Comparison of ENCODE assay signal across 16 mouse cellular contexts in the genomic region with DNA sequence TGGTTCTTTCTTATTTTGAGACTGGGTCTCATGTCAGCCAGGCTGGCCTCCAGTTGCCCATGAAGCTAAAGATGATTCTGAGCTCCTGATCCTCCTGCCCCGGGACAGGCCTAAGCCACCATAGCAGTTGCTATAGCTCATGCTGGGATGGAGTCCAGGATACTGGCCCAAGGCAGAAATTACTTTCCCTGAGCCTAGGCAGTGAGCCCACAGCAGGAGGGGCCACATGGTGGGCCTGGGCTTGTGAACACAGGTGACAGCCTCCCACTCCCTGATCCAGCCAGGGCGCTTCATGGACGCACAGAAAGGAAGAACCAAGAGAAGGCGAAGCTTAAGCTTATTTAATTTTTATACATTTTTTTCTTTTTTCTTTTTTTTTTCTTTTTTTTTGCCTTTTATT. TPM values are rescaled to one million over a fixed set of nuclear protein-coding genes. Genes with fewer than 3 reads are reported as not detected.
A peak's percentile ranks its signal among the peaks of the same experiment; 100 is the strongest.
DNase-seq lines count a peak whose midpoint lies in the region; ATAC-seq and TF ChIP-seq lines count a peak whose summit lies in the region.
"Had no signal": no experiment of that assay in that cellular context is flagged by ENCODE, and none has a peak within 500 bp of the region (broad histone marks: within the 10 kb centered on the region; RNA-seq: fewer than 3 reads in every experiment).

No protein-coding gene starts in this region.

- H3K4me1 ChIP-seq in hindbrain, embryonic 15.5 days (replicated peaks): peaks cover 38% of the 10 kb centered on the region
- H3K4me1 ChIP-seq in hindbrain, embryonic 13.5 days (replicated peaks): peaks cover 60% of the 10 kb centered on the region
- peaks cover 57% of the 10 kb centered on the region for H3K4me1 ChIP-seq in midbrain, embryonic 10.5 days
- H3K4me1 ChIP-seq in midbrain, postnatal 0 days (ENCODE audit: insufficient read depth, low read length): no peaks in the 10 kb centered on the region
- peaks cover 40% of the 10 kb centered on the region for H3K4me1 ChIP-seq in neural tube, embryonic 15.5 days

- peak overlapping the region; percentile 51; the same call in 1 of the 2 replicates for H3K27ac ChIP-seq in hindbrain, embryonic 15.5 days (replicated peaks)
- H3K27ac ChIP-seq in hindbrain, embryonic 13.5 days: no peak overlapping the region
- 0 out of 2 replicates have a peak overlapping the region, but pooled peaks have one; percentile 28 for H3K27ac ChIP-seq in midbrain, embryonic 10.5 days (replicated peaks)
- no peak overlapping the region for H3K27ac ChIP-seq in midbrain, postnatal 0 days (ENCODE audit: low read depth, low read length)
- peak overlapping the region; percentile 48 for H3K27ac ChIP-seq in neural tube, embryonic 15.5 days (replicated peaks)
- H3K27ac ChIP-seq: heart, adult 2 months; heart, embryonic 13.5 days; hindbrain, embryonic 14.5 days; midbrain, embryonic 12.5 days had no signal

- H3K4me3 ChIP-seq in hindbrain, embryonic 15.5 days: no peak overlapping the region
- no peak overlapping the region for H3K4me3 ChIP-seq in hindbrain, embryonic 13.5 days
- H3K4me3 ChIP-seq in midbrain, embryonic 10.5 days: no peak overlapping the region
- no peak overlapping the region for H3K4me3 ChIP-seq in midbrain, postnatal 0 days (ENCODE audit: low read depth, low read length)
- no peak overlapping the region for H3K4me3 ChIP-seq in neural tube, embryonic 15.5 days (replicated peaks)
- H3K4me3 ChIP-seq: heart, adult 2 months; heart, embryonic 13.5 days; midbrain, embryonic 12.5 days; myocyte had no signal

- H3K9ac ChIP-seq in hindbrain, embryonic 15.5 days: no peak overlapping the region
- no peak overlapping the region for H3K9ac ChIP-seq in hindbrain, embryonic 13.5 days
- H3K9ac ChIP-seq in midbrain, postnatal 0 days (replicated peaks; ENCODE audit: low read length, poor library complexity, severe bottlenecking): no peak overlapping the region; the same call in 1 of the 2 replicates
- H3K9ac ChIP-seq in neural tube, embryonic 15.5 days (replicated peaks): no peak overlapping the region
- H3K9ac ChIP-seq: hindbrain, embryonic 14.5 days; liver, postnatal 0 days had no signal

- DNase-seq in cerebellum, postnatal 25 days: peak; percentile 33 to 58
- DNase-seq in cerebellum, adult 11 months: no peak
- no peak for DNase-seq in midbrain, embryonic 10.5 days (ENCODE audit: low spot score)
- no peak for DNase-seq in midbrain, postnatal 0 days (ENCODE audit: low spot score)

- no peaks in the 10 kb centered on the region for H3K9me3 ChIP-seq in hindbrain, embryonic 15.5 days
- no peaks in the 10 kb centered on the region for H3K9me3 ChIP-seq in hindbrain, embryonic 13.5 days
- no peaks in the 10 kb centered on the region for H3K9me3 ChIP-seq in midbrain, embryonic 10.5 days (replicated peaks)
- H3K9me3 ChIP-seq in midbrain, postnatal 0 days (ENCODE audit: low read length): no peaks in the 10 kb centered on the region
- H3K9me3 ChIP-seq in neural tube, embryonic 15.5 days (replicated peaks): no peaks in the 10 kb centered on the region
- H3K9me3 ChIP-seq: heart, embryonic 13.5 days; midbrain, embryonic 12.5 days had no signal

- no peak for TF ChIP-seq CTCF in midbrain, postnatal 0 days (IDR thresholded peaks at IDR 0.05)

- no peaks in the 10 kb centered on the region for H3K36me3 ChIP-seq in hindbrain, embryonic 15.5 days
- peaks cover 29% of the 10 kb centered on the region for H3K36me3 ChIP-seq in hindbrain, embryonic 13.5 days
- H3K36me3 ChIP-seq in midbrain, embryonic 10.5 days: peaks cover 14% of the 10 kb centered on the region; the same call in 1 of the 2 replicates
- H3K36me3 ChIP-seq in midbrain, postnatal 0 days (ENCODE audit: insufficient read depth, low read length): peaks cover 25% of the 10 kb centered on the region
- peaks cover 28% of the 10 kb centered on the region for H3K36me3 ChIP-seq in neural tube, embryonic 15.5 days

- 66% methylated on average over 4 of the region's 4 CpGs for WGBS in hindbrain, embryonic 15.5 days
- 84% methylated on average over 4 of the region's 4 CpGs for WGBS in hindbrain, embryonic 13.5 days
- WGBS in midbrain, embryonic 10.5 days: 82% methylated on average over 4 of the region's 4 CpGs
- 74% methylated on average over 4 of the region's 4 CpGs for WGBS in midbrain, postnatal 0 days
- 78% methylated on average over 4 of the region's 4 CpGs for WGBS in neural tube, embryonic 15.5 days

- no peak overlapping the region for H3K4me2 ChIP-seq in hindbrain, embryonic 15.5 days
- no peak overlapping the region for H3K4me2 ChIP-seq in hindbrain, embryonic 13.5 days
- H3K4me2 ChIP-seq in midbrain, postnatal 0 days (ENCODE audit: low read depth, low read length, poor library complexity, severe bottlenecking): no peak overlapping the region
- no peak overlapping the region for H3K4me2 ChIP-seq in neural tube, embryonic 15.5 days
- H3K4me2 ChIP-seq: heart, embryonic 13.5 days; hindbrain, embryonic 14.5 days; liver, embryonic 11.5 days; midbrain, embryonic 12.5 days had no signal

- no peaks in the 10 kb centered on the region for H3K27me3 ChIP-seq in hindbrain, embryonic 15.5 days
- H3K27me3 ChIP-seq in hindbrain, embryonic 13.5 days: 0 out of 2 replicates have a peak, but pooled peaks cover 5% of the 10 kb centered on the region
- peaks cover 43% of the 10 kb centered on the region for H3K27me3 ChIP-seq in midbrain, embryonic 10.5 days (ENCODE audit: low read depth, poor library complexity, severe bottlenecking)
- no peaks in the 10 kb centered on the region for H3K27me3 ChIP-seq in midbrain, postnatal 0 days (ENCODE audit: insufficient read depth, low read length)
- no peaks in the 10 kb centered on the region for H3K27me3 ChIP-seq in neural tube, embryonic 15.5 days (replicated peaks)

- no peak for ATAC-seq in hindbrain, embryonic 15.5 days (ENCODE audit: low FRiP score, low read depth)
- no peak for ATAC-seq in hindbrain, embryonic 13.5 days (ENCODE audit: low FRiP score)
- ATAC-seq in midbrain, postnatal 0 days (ENCODE audit: low FRiP score): no peak
- no peak for ATAC-seq in neural tube, embryonic 15.5 days (ENCODE audit: low FRiP score)
- ATAC-seq: intestine, postnatal 0 days; liver, postnatal 0 days had no signal

RNA-seq across cellular contexts. Expression of a gene that starts 3.0 kb away (rescaled TPM):
- 1.4 and 1.8 TPM in 2 replicates for polyA plus RNA-seq in hindbrain, embryonic 15.5 days (2015; fragmentation: Nextera tagmentation; extraction: Ambion mirVana)
- polyA plus RNA-seq in hindbrain, embryonic 13.5 days (2015; fragmentation: Nextera tagmentation; extraction: Ambion mirVana): 1.8 TPM in 2 replicates
- 1.7 and 2.3 TPM in 2 replicates for polyA plus RNA-seq in midbrain, embryonic 10.5 days (2016; fragmentation: Nextera tagmentation; extraction: Ambion mirVana)
- total RNA-seq in midbrain, postnatal 0 days (2014; rRNA removed): 1.5 and 1.7 TPM in 2 replicates
- polyA plus RNA-seq in midbrain, postnatal 0 days (2015; fragmentation: Nextera tagmentation; extraction: Ambion mirVana): 1.1 and 2.0 TPM in 2 replicates
- polyA plus RNA-seq in neural tube, embryonic 15.5 days (2015; fragmentation: Nextera tagmentation; extraction: Ambion mirVana): 2.5 and 9.3 TPM in 2 replicates
- total RNA-seq: gastrocnemius, adult 18-20 months had no signal

RNA-seq across cellular contexts. Expression of a gene that starts 7.1 kb away (rescaled TPM):
- 2.1 and 2.7 TPM in 2 replicates for polyA plus RNA-seq in hindbrain, embryonic 15.5 days (2015; fragmentation: Nextera tagmentation; extraction: Ambion mirVana)
- polyA plus RNA-seq in hindbrain, embryonic 13.5 days (2015; fragmentation: Nextera tagmentation; extraction: Ambion mirVana): 2.0 and 2.3 TPM in 2 replicates
- 1.7 and 2.9 TPM in 2 replicates for polyA plus RNA-seq in midbrain, embryonic 10.5 days (2016; fragmentation: Nextera tagmentation; extraction: Ambion mirVana)
- total RNA-seq in midbrain, postnatal 0 days (2014; rRNA removed): 6.6 TPM in 1 of 2 replicates, not detected in the other
- polyA plus RNA-seq in midbrain, postnatal 0 days (2015; fragmentation: Nextera tagmentation; extraction: Ambion mirVana): 1.6 and 3.9 TPM in 2 replicates
- 3.4 and 3.6 TPM in 2 replicates for polyA plus RNA-seq in neural tube, embryonic 15.5 days (2015; fragmentation: Nextera tagmentation; extraction: Ambion mirVana)
- polyA plus RNA-seq: liver, postnatal 0 days had no signal

RNA-seq across cellular contexts. Expression of a gene that starts 11.6 kb away (rescaled TPM):
- 6.2 and 6.6 TPM in 2 replicates for polyA plus RNA-seq in hindbrain, embryonic 15.5 days (2015; fragmentation: Nextera tagmentation; extraction: Ambion mirVana)
- 6.5 and 8.1 TPM in 2 replicates for polyA plus RNA-seq in hindbrain, embryonic 13.5 days (2015; fragmentation: Nextera tagmentation; extraction: Ambion mirVana)
- 2.9 and 3.4 TPM in 2 replicates for polyA plus RNA-seq in midbrain, embryonic 10.5 days (2016; fragmentation: Nextera tagmentation; extraction: Ambion mirVana)
- 0.88 and 2.7 TPM in 2 replicates for total RNA-seq in midbrain, postnatal 0 days (2014; rRNA removed)
- polyA plus RNA-seq in midbrain, postnatal 0 days (2015; fragmentation: Nextera tagmentation; extraction: Ambion mirVana): 5.8 and 10.2 TPM in 2 replicates
- 5.7 and 7.2 TPM in 2 replicates for polyA plus RNA-seq in neural tube, embryonic 15.5 days (2015; fragmentation: Nextera tagmentation; extraction: Ambion mirVana)

RNA-seq across cellular contexts. Expression of a gene that starts 11.6 kb away (rescaled TPM):
- 92.2 and 94.0 TPM in 2 replicates for polyA plus RNA-seq in hindbrain, embryonic 15.5 days (2015; fragmentation: Nextera tagmentation; extraction: Ambion mirVana)
- 72.1 and 74.8 TPM in 2 replicates for polyA plus RNA-seq in hindbrain, embryonic 13.5 days (2015; fragmentation: Nextera tagmentation; extraction: Ambion mirVana)
- 93.4 and 98.7 TPM in 2 replicates for polyA plus RNA-seq in midbrain, embryonic 10.5 days (2016; fragmentation: Nextera tagmentation; extraction: Ambion mirVana)
- total RNA-seq in midbrain, postnatal 0 days (2014; rRNA removed): 120 and 132 TPM in 2 replicates
- polyA plus RNA-seq in midbrain, postnatal 0 days (2015; fragmentation: Nextera tagmentation; extraction: Ambion mirVana): 95.8 and 115 TPM in 2 replicates
- polyA plus RNA-seq in neural tube, embryonic 15.5 days (2015; fragmentation: Nextera tagmentation; extraction: Ambion mirVana): 101 TPM in 2 replicates

RNA-seq across cellular contexts. Expression of a gene that starts 17.5 kb away (rescaled TPM):
- 147 and 152 TPM in 2 replicates for polyA plus RNA-seq in hindbrain, embryonic 15.5 days (2015; fragmentation: Nextera tagmentation; extraction: Ambion mirVana)
- 121 and 126 TPM in 2 replicates for polyA plus RNA-seq in hindbrain, embryonic 13.5 days (2015; fragmentation: Nextera tagmentation; extraction: Ambion mirVana)
- polyA plus RNA-seq in midbrain, embryonic 10.5 days (2016; fragmentation: Nextera tagmentation; extraction: Ambion mirVana): 138 and 146 TPM in 2 replicates
- 92.6 and 98.3 TPM in 2 replicates for total RNA-seq in midbrain, postnatal 0 days (2014; rRNA removed)
- 147 and 149 TPM in 2 replicates for polyA plus RNA-seq in midbrain, postnatal 0 days (2015; fragmentation: Nextera tagmentation; extraction: Ambion mirVana)
- polyA plus RNA-seq in neural tube, embryonic 15.5 days (2015; fragmentation: Nextera tagmentation; extraction: Ambion mirVana): 132 and 146 TPM in 2 replicates

Comparison
In these comparisons a context has a peak if more than half of its experiments do, and no peak if none do; other contexts are left out.
1. DNase-seq: peak in cerebellum, postnatal 25 days (2 of 2); none in cerebellum, adult 11 months (single experiment), midbrain, embryonic 10.5 days (single experiment) and midbrain, postnatal 0 days (single experiment).
2. H3K27ac ChIP-seq: peak in hindbrain, embryonic 15.5 days (single experiment), midbrain, embryonic 10.5 days (single experiment) and neural tube, embryonic 15.5 days (single experiment); none in hindbrain, embryonic 13.5 days (single experiment) and midbrain, postnatal 0 days (single experiment).